In the genomic region with DNA sequence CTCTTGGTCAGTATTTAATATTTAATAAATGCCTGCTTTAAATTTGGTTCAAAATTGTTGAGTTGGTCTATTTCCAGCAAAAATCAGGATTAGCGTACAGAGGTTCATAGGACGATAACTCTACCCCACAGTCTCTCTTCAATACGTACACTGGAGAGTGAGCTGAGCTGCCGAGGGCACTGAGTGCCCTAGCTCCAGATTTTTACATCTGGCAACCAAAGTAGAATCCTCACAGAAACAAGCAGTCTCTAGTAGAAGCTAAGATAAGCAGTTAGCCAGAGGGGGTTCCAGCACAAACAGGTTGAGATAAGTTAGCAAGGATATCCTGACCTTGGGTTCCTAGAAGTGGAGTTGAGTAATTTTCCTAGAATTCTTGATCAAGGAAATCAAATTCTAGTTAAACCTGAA, we compare ENCODE assay signal across 8 mouse cellular contexts. TPM values are rescaled to one million over a fixed set of nuclear protein-coding genes. Genes with fewer than 3 reads are reported as not detected.
A peak's percentile ranks its signal among the peaks of the same experiment; 100 is the strongest.
DNase-seq lines count a peak whose midpoint lies in the region; ATAC-seq and TF ChIP-seq lines count a peak whose summit lies in the region.

No protein-coding gene starts in this region.

- no peak for TF ChIP-seq POLR2A in lung, adult 2 months (IDR thresholded peaks at IDR 0.05; ENCODE audit: borderline replicate concordance, extremely low read depth, low read depth, low read length)
- TF ChIP-seq POLR2A in olfactory bulb, adult 2 months (IDR thresholded peaks at IDR 0.05; ENCODE audit: insufficient read depth, low read depth, low read length), result no peak

- H3K4me1 ChIP-seq in lung, adult 2 months (ENCODE audit: control insufficient read depth, insufficient read depth, low read length), result peaks cover 4% of the 10 kb centered on the region; the same call in 1 of the 2 replicates
- H3K4me1 ChIP-seq in embryonic facial prominence, embryonic 13.5 days, result peaks cover 11% of the 10 kb centered on the region; the same call in 1 of the 2 replicates
- H3K4me1 ChIP-seq in limb, embryonic 11.5 days (ENCODE audit: control insufficient read depth, insufficient read depth, low read length), result peaks cover 2% of the 10 kb centered on the region; the same call in 1 of the 2 replicates
- peaks cover 3% of the 10 kb centered on the region; the same call in 1 of the 2 replicates for H3K4me1 ChIP-seq in olfactory bulb, adult 2 months (ENCODE audit: control insufficient read depth, insufficient read depth, low read length)

- DNase-seq in lung, adult 2 months, result no peak
- DNase-seq in lung, postnatal 14 days, result no peak
- DNase-seq in limb, embryonic 11.5 days (ENCODE audit: low spot score), result no peak
- no peak for DNase-seq in cerebellum, adult 8-10 months
- DNase-seq in adrenal gland, postnatal 4 days (ENCODE audit: low spot score in 2 of 2), result no peak
- no peak for DNase-seq in gastrocnemius, adult 18-20 months (ENCODE audit: low spot score)

- TF ChIP-seq CTCF in lung, adult 2 months (IDR thresholded peaks at IDR 0.05; ENCODE audit: insufficient read depth, low read length), result no peak
- TF ChIP-seq CTCF in olfactory bulb, adult 2 months (IDR thresholded peaks at IDR 0.05; ENCODE audit: insufficient read depth, low read depth, low read length), result no peak

- 2% methylated on average over 4 of the region's 4 CpGs for WGBS in lung, adult 2 months
- WGBS in embryonic facial prominence, embryonic 13.5 days, result 4% methylated on average over 4 of the region's 4 CpGs
- WGBS in limb, embryonic 11.5 days, result 8% methylated on average over 4 of the region's 4 CpGs
- under 1% methylated on average over 4 of the region's 4 CpGs for WGBS in olfactory bulb, adult 2 months

- peaks cover 30% of the 10 kb centered on the region for H3K36me3 ChIP-seq in embryonic facial prominence, embryonic 13.5 days
- no peaks in the 10 kb centered on the region for H3K36me3 ChIP-seq in limb, embryonic 11.5 days (ENCODE audit: control insufficient read depth, insufficient read depth, low read length)

- no peaks in the 10 kb centered on the region for H3K27me3 ChIP-seq in embryonic facial prominence, embryonic 13.5 days
- H3K27me3 ChIP-seq in limb, embryonic 11.5 days (ENCODE audit: control insufficient read depth, insufficient read depth, low read length), result no peaks in the 10 kb centered on the region

- peak overlapping the region; percentile 72 for H3K9ac ChIP-seq in embryonic facial prominence, embryonic 13.5 days
- peak overlapping the region; percentile 77 for H3K9ac ChIP-seq in limb, embryonic 11.5 days (ENCODE audit: low read length)

- H3K9me3 ChIP-seq in embryonic facial prominence, embryonic 13.5 days, result peaks cover 17% of the 10 kb centered on the region
- H3K9me3 ChIP-seq in limb, embryonic 11.5 days (ENCODE audit: control insufficient read depth, low read length), result no peaks in the 10 kb centered on the region; the same call in 1 of the 2 replicates

- H3K4me3 ChIP-seq in lung, adult 2 months (replicated peaks; ENCODE audit: extremely low read depth, low read depth, low read length), result peak overlapping the region; percentile 94
- peak overlapping the region; percentile 72 for H3K4me3 ChIP-seq in embryonic facial prominence, embryonic 13.5 days
- H3K4me3 ChIP-seq in limb, embryonic 11.5 days (ENCODE audit: low read depth, low read length), result peak overlapping the region; percentile 83
- peak overlapping the region; percentile 97; the same call in 1 of the 2 replicates for H3K4me3 ChIP-seq in olfactory bulb, adult 2 months (ENCODE audit: insufficient read depth, low read depth, low read length)

- 0 out of 2 replicates have a peak overlapping the region, but pooled peaks have one; percentile 40 for H3K27ac ChIP-seq in embryonic facial prominence, embryonic 13.5 days
- no peak overlapping the region for H3K27ac ChIP-seq in limb, embryonic 11.5 days (replicated peaks; ENCODE audit: low read depth, low read length)
- H3K27ac ChIP-seq in olfactory bulb, adult 2 months (ENCODE audit: insufficient read depth, low read depth, low read length), result peak overlapping the region; percentile 16

- ATAC-seq in embryonic facial prominence, embryonic 13.5 days (ENCODE audit: insufficient number of reproducible peaks, insufficient read depth, low FRiP score, low TSS enrichment, low read depth), result peak; percentile 64
- peak; percentile 55 for ATAC-seq in limb, embryonic 11.5 days (ENCODE audit: insufficient number of reproducible peaks, low FRiP score, low TSS enrichment, low read depth)

- H3K4me2 ChIP-seq in embryonic facial prominence, embryonic 13.5 days, result peak overlapping the region; percentile 77
- H3K4me2 ChIP-seq in limb, embryonic 11.5 days (ENCODE audit: low read depth, severe bottlenecking), result peak overlapping the region; percentile 63

RNA-seq across cellular contexts. Expression of gene Zfp933, which starts 0.4 kb away (rescaled TPM):
- 0.67 and 1.1 TPM in 2 replicates for polyA plus RNA-seq in lung, adult 2 months (2012; rRNA removed)
- 7.9 and 8.6 TPM in 2 replicates for polyA plus RNA-seq in embryonic facial prominence, embryonic 13.5 days (2015; fragmentation: Nextera tagmentation; extraction: Ambion mirVana)
- 5.2 and 5.3 TPM in 2 replicates for polyA plus RNA-seq in limb, embryonic 11.5 days (2014; fragmentation: Nextera tagmentation; extraction: Ambion mirVana)
- polyA plus RNA-seq in olfactory bulb, adult 2 months (2012; ENCODE audit: insufficient read depth, insufficient read length, low replicate concordance, missing spikeins), result not detected in 2 replicates
- 10 to 100 TPM; 29.6 to 29.9 TPM for total RNA-seq in adrenal gland, postnatal 4 days (2021)
- total RNA-seq in gastrocnemius, adult 18-20 months (2021), result 1 to 10 TPM; 7.8 to 9.0 TPM

RNA-seq across cellular contexts. Expression of gene Miip, which starts 20.0 kb away (rescaled TPM):
- 45.1 and 70.3 TPM in 2 replicates for polyA plus RNA-seq in lung, adult 2 months (2012; rRNA removed)
- polyA plus RNA-seq in embryonic facial prominence, embryonic 13.5 days (2015; fragmentation: Nextera tagmentation; extraction: Ambion mirVana), result 46.1 and 51.3 TPM in 2 replicates
- polyA plus RNA-seq in limb, embryonic 11.5 days (2014; fragmentation: Nextera tagmentation; extraction: Ambion mirVana), result 33.2 and 34.1 TPM in 2 replicates
- polyA plus RNA-seq in olfactory bulb, adult 2 months (2012; ENCODE audit: insufficient read depth, insufficient read length, low replicate concordance, missing spikeins), result 626 TPM in 1 of 2 replicates, not detected in the other
- 10 to 100 TPM; 40.8 to 42.6 TPM for total RNA-seq in adrenal gland, postnatal 4 days (2021)
- 1 to 10 TPM; 4.5 to 6.1 TPM for total RNA-seq in gastrocnemius, adult 18-20 months (2021)

RNA-seq across cellular contexts. Expression of gene Fv1, which starts 20.2 kb away (rescaled TPM):
- polyA plus RNA-seq in lung, adult 2 months (2012; rRNA removed), result 0.84 and 1.9 TPM in 2 replicates
- 13.8 and 14.9 TPM in 2 replicates for polyA plus RNA-seq in embryonic facial prominence, embryonic 13.5 days (2015; fragmentation: Nextera tagmentation; extraction: Ambion mirVana)
- 14.7 and 16.6 TPM in 2 replicates for polyA plus RNA-seq in limb, embryonic 11.5 days (2014; fragmentation: Nextera tagmentation; extraction: Ambion mirVana)
- not detected in 2 replicates for polyA plus RNA-seq in olfactory bulb, adult 2 months (2012; ENCODE audit: insufficient read depth, insufficient read length, low replicate concordance, missing spikeins)
- 1 to 10 TPM; 7.6 to 8.2 TPM for total RNA-seq in adrenal gland, postnatal 4 days (2021)
- 1 to 10 TPM; 5.5 to 7.0 TPM for total RNA-seq in gastrocnemius, adult 18-20 months (2021)

RNA-seq across cellular contexts. Expression of gene Zfp984, which starts 39.0 kb away (rescaled TPM):
- polyA plus RNA-seq in lung, adult 2 months (2012; rRNA removed), result 0.37 and 1.5 TPM in 2 replicates
- polyA plus RNA-seq in embryonic facial prominence, embryonic 13.5 days (2015; fragmentation: Nextera tagmentation; extraction: Ambion mirVana), result 7.6 TPM in 2 replicates
- polyA plus RNA-seq in limb, embryonic 11.5 days (2014; fragmentation: Nextera tagmentation; extraction: Ambion mirVana), result 9.5 and 9.6 TPM in 2 replicates
- not detected in 2 replicates for polyA plus RNA-seq in olfactory bulb, adult 2 months (2012; ENCODE audit: insufficient read depth, insufficient read length, low replicate concordance, missing spikeins)
- total RNA-seq in adrenal gland, postnatal 4 days (2021), result 1 to 10 TPM; 7.1 to 7.5 TPM
- total RNA-seq in gastrocnemius, adult 18-20 months (2021), result 1 to 10 TPM; 1.2 to 1.3 TPM

RNA-seq across cellular contexts. Expression of gene Mfn2, which starts 55.9 kb away (rescaled TPM):
- 36.5 and 52.2 TPM in 2 replicates for polyA plus RNA-seq in lung, adult 2 months (2012; rRNA removed)
- polyA plus RNA-seq in embryonic facial prominence, embryonic 13.5 days (2015; fragmentation: Nextera tagmentation; extraction: Ambion mirVana), result 34.3 and 34.6 TPM in 2 replicates
- polyA plus RNA-seq in limb, embryonic 11.5 days (2014; fragmentation: Nextera tagmentation; extraction: Ambion mirVana), result 20.7 and 23.7 TPM in 2 replicates
- polyA plus RNA-seq in olfactory bulb, adult 2 months (2012; ENCODE audit: insufficient read depth, insufficient read length, low replicate concordance, missing spikeins), result not detected in 2 replicates
- 100 to 1,000 TPM; 140 to 144 TPM for total RNA-seq in adrenal gland, postnatal 4 days (2021)
- total RNA-seq in gastrocnemius, adult 18-20 months (2021), result 100 to 1,000 TPM; 403 to 443 TPM
